Mouse (Mus musculus) spleen, embryonic (tissue): ENCODE results near the gene Zc3hav1.

Experiments
- CTCF ChIA-PET: fragments of 350-600 bp; sonication (Branson Sonifier 250); formaldehyde crosslinking; loops from one replicate; lab custom pipeline; 2022; lab: Charles Lee

The Zc3hav1 gene

DNA sequence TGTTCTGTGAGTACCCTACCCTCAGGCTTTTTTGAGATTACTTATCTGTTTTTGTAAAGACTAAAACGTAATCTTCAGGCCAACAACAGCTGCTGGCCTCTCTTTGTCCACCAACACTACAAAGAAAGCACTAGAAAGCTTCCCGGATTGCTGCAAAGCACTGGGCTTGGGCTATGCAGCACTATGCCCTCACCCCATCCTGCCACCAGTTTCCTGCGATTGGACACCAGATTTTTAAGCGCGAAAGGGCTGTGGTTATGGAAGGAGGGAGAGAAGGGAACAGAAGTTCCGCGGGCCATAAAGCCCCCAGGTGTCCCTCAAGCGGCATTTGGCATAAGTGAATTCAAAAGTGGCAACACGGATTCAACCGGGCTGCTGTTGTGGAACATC is 56.2 kb downstream of the Zc3hav1 start:
- CTCF ChIA-PET = no interaction called here

DNA sequence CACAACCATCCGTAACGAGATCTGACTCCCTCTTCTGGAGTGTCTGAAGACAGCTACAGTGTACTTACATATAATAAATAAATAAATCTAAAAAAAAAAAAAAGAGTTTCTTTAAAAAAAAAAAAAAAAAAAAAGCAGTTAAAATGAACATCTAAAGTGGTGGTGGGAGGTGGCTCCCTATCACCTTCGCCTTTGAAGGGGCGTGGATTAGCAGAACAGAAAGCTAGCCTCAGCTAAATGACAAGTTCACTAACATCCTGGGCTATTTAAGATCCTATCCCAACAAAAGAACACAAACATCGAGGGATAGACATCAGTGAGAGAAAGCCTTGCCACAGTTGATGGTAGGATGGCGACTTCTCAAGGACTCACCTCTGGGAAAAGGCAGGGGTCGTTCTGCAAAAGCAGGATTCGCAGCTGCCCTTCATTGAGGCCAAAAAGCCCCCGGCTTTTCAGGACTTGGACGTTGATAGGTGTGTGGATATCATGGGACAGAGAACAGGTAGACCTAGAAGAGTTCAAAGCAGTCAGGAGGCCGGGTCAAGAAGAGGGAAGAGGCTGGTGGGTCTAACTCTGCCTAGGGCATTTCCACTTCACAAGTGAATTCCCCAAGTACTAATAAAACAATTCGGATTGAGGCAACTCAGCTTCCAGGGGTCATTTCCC is 56.7 kb downstream of the Zc3hav1 start:
- CTCF ChIA-PET = no interaction called here

DNA sequence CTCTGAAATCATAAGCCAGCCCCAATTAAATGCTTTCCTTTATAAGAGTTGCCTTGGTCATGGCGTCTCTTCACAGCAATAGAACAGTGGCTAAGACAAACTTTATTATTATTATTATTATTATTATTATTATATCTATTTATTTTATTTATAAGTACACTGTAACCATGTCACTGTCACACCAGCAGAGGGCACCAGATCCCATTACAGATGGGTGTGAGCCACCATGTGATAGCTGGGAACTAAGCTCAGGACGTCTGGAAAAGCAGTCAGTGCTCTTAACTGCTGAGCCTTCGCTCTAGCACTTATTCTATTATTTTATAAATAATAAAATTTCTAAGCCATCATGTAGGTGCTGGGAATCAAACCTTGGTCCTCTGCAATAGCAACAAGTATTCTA is 60.7 kb downstream of the Zc3hav1 start:
- CTCF ChIA-PET = no interaction called here

DNA sequence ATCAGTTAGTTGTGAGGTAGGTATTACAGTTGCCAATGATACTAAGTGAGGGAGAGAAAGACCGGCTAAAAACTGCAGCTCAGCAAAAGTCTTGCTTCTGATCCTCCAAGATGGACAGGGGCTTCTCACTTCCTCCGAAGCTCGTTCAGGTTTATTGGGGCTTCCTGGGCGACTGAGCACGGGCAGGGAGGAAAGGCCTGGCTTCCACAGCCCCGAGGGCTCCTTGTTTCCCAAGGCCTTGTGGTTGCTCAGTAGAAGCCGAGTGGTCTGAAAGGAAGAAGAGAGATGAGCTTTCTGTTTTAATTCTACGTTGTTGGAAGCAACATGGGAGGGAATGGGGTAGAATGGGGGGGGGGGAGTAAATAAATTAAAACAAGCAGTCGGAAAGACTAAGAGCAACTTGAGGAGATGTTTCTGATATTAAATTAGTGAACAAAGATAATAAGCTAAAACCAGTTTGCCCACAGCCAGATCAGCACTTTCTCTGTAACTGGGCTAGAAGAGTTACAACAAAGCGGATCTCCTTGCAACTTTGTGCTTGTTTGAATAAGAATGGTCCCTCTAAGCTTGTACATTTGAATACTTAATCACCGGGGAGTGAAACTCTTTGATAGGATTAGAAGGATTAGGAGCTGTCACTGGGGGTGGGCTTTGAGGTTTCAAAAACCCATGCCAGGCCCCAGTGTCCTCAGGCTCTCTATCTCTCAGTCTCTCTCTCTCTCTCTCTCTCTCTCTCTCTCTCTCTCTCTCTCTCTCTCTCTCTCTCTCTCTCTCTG is 61.3 kb downstream of the Zc3hav1 start:
- CTCF ChIA-PET = no interaction called here

DNA sequence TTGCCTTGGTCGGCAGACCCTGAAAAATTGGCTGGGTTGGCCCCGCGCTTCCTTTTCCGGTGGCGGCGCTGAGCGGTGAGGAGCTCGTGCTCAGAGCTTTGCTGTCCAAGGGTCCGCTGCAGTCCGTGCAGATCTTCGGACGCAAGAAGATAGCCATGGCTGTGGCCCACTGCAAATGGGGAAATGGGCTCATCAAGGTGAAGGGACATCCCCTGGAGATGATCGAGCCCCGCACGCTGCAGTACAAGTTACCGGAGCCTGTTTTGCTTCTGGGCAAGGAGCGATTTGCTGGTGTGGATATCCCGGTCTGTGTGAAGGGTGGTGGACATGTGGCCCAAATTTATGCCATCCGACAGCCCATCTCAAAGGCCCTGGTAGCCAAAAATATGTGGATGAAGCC is 70.0 kb downstream of the Zc3hav1 start:
- CTCF ChIA-PET = no interaction called here

DNA sequence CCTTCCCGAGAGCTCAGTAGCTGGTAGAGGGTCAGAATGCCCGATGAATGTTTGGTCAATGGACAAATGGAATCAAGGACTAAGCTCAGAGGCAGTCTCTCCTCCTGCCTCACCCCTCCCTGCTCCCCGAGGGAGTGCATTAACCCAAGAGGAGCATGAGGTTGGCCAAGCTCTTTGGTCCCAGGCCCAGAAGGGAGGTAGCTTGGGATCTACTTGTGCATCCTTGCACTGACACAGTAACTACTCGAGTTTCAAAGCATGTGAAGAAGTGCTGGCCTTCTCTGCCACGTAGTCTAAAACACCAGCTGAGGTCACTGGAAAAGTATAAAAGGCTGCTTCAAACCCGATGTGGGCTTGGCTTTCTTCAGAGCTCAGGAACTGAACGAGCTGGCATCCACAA is 89.9 kb downstream of the Zc3hav1 start:
- CTCF ChIA-PET = no interaction called here

DNA sequence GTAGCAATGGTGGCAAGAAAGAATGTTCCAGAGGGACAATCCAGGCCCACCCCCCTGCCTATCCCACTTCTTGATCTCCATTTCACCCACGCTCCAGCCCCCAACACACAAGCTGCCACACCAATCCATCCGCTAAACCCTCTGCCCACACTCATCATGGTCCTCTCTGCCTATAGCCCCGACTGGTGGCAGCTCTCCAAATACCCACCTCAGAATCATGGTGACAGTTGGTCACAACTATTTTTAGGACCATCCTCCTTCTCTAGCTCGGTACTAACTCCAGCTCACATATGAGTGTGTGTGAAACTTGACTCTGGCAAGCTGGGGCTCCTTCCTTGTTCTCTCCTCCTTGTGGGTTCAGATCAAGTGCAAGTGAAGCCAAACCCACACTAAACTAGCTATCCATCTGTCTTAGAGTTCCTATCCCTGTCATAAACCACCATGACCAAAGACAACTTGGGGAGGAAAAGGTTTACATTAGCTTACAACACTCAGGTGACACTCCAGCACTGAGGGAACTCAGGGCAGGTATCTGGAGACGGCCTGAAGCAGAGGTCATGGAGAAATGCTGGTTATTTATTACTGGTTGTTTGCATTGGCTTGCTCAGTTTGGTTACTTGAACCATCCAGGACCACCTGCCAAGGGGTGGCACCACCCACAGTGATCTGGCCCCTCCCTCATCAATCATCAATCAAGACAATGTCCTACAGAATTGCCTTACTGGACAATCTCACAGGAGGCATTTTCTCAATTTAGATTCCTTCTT is 90.8 kb downstream of the Zc3hav1 start:
- CTCF ChIA-PET = no interaction called here

DNA sequence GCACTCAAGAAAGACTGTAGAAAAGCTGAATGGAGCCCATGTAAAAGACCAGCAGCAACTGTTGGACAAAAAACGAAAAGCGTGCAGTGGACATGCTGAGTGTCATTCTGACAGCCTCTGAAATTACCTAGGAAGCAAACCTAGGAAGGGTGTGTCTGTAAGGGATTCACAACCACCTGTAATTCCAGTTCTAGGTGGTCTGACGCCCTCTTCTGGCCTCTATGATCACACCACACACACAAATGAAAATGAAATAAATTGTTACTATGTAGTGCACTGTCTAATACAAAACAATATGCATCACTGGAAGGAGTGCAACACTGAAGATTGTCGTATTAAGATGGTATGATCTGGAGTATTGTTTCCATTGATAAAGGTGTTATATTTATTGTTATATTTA is 92.5 kb downstream of the Zc3hav1 start:
- CTCF ChIA-PET = no interaction called here

DNA sequence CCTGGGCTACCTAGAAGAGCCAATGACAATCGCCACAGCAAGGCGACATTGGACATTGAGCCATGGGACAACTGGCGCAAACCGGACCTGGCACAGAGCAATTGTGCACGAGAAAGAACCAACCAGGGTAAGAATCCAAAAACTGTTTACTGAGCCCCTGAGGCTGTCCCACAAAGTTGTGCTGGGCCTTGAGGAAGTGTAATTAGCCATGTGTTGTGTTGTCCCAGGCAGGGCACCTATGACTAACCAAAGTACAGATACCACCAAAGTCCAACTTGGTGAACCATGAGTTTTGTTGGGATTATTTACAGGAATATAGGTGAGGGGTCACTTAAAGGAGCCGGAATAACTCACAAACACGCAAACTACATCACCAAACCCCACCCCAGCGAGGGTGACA is 96.9 kb downstream of the Zc3hav1 start:
- CTCF ChIA-PET = no interaction called here

DNA sequence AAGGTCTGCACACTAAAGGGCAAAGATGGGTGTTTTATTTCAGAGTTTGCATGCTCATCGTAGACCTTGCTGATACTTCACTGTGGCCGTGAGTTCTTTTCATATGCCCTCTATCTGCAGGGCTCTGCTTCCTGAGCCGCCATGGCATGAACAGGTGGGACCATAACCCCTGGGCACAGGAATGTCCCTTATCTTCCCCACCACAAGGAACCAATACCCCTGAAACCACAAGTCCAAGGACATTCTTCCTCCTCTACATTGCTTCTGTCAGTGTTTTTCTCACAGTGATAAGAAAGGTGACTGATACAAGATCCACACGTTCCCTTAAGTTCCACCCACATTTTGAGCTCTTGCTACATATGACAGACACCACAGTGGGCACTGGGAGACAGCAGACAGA is 97.6 kb downstream of the Zc3hav1 start:
- CTCF ChIA-PET = no interaction called here

DNA sequence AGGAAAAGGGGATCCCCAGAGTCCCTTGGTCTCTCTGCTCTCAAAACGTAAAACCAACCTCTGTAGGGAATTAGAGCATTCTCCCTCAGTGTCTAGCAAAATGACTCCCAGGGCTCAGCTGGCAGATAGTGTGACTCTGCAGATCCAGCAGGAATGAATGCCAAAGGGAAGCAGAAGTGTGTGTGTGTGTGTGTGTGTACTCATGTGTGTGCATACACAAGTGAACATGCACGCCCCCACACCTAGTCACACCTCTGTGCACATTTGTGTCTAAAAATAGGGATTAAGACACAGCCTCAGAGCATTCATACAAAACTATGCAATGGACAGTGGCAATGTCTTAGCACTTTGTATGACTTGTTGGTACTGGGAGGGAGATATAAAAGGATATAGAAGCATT is 98.6 kb downstream of the Zc3hav1 start:
- CTCF ChIA-PET = no interaction called here
